Mouse (Mus musculus) hindbrain, embryonic 12.5 days (tissue): Measurements from ENCODE around the gene Pi4ka. TPM values are rescaled to one million over a fixed set of nuclear protein-coding genes. Genes with fewer than 3 reads are reported as not detected.
"Not testable (repeated sequence)": the region's sequence is repeated elsewhere in the genome, so short reads cannot be mapped to it uniquely, and the experiment has no call there.

Experiments
- ATAC-seq: fragments of 200-750 bp; cut with Nextera tagmentation; 2 replicates; pipeline ENCODE4 v1.8.0; 2017; ENCODE audit warnings: moderate TSS enrichment; ENCODE audit not compliant: low FRiP score
- H3K27ac ChIP-seq: fragments of 300-500 bp; sonication (generic); 2 replicates; pipeline ENCODE4 v1.5.1; 2016; ENCODE audit warnings: mild to moderate bottlenecking
- H3K27me3 ChIP-seq: fragments of 300-500 bp; sonication (generic); 2 replicates; pipeline ENCODE4 v1.6.1; 2016; ENCODE audit warnings: mild to moderate bottlenecking
- H3K36me3 ChIP-seq: fragments of 300-500 bp; sonication (generic); 2 replicates; pipeline ENCODE4 v1.6.1; 2016; ENCODE audit warnings: mild to moderate bottlenecking
- H3K4me1 ChIP-seq: fragments of 300-500 bp; sonication (generic); 2 replicates; pipeline ENCODE4 v1.6.1; 2016
- H3K4me2 ChIP-seq: fragments of 300-500 bp; sonication (generic); replicated peaks from 2 replicates; pipeline ENCODE4 v1.6.1; 2016; ENCODE audit warnings: mild to moderate bottlenecking
- H3K4me3 ChIP-seq: fragments of 300-500 bp; sonication (generic); 2 replicates; pipeline ENCODE4 v1.5.1; 2016; ENCODE audit warnings: mild to moderate bottlenecking
- H3K9ac ChIP-seq: fragments of 300-500 bp; sonication (generic); 2 replicates; pipeline ENCODE4 v1.6.1; 2016; ENCODE audit warnings: mild to moderate bottlenecking, moderate library complexity
- H3K9me3 ChIP-seq: fragments of 300-500 bp; sonication (generic); replicated peaks from 2 replicates; pipeline ENCODE4 v1.6.1; 2016; ENCODE audit warnings: mild to moderate bottlenecking
- WGBS: fragments of 180-500 bp; shearing (Covaris S2); methylation state at CpG from one replicate; pipeline ENCODE4 v1.1.7; 2016; 5-methylcytosine and 5-hydroxymethylcytosine counted together
- polyA plus RNA-seq: library from polyadenylated mRNA; unstranded; fragments of >200 nt; fragmentation: Nextera tagmentation; extraction: Ambion mirVana; gene quantifications from 2 replicates; pipeline ENCODE4 v1.2.1, GENCODE M21; 2016

The Pi4ka gene
- polyA plus RNA-seq, 1 experiment from 2014 or later, result 64.8 TPM

DNA sequence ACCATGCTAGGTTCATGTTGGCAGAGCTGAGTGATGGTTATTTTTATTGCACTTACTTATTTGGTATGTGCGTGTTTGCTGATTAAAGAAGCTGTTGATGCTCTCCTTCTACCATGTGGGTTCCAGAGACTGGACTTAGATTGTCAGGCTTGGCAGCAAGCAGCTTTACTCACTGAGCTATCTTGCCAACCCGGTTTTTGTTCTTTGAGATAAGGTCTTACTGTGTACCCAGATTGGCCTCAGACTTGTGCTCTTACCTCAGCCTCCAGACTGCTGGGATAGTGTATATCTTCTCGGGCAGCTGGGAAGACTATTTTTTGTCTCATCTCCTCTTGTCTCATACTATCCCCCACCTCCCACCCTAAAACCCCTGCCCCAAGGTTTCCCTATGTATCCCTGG lies 168.5 kb downstream of the Pi4ka start:
- peaks cover 50% of the 10 kb centered on the region for H3K4me1 ChIP-seq
- 86% methylated on average over 3 of the region's 3 CpGs for WGBS
- H3K9me3 ChIP-seq, result no peaks in the 10 kb centered on the region
- no peaks in the 10 kb centered on the region for H3K36me3 ChIP-seq
- no peak overlapping the region for H3K27ac ChIP-seq
- no peak overlapping the region for H3K4me2 ChIP-seq
- no peak for ATAC-seq
- H3K9ac ChIP-seq, result no peak overlapping the region
- H3K27me3 ChIP-seq, result no peaks in the 10 kb centered on the region
- H3K4me3 ChIP-seq, result no peak overlapping the region

DNA sequence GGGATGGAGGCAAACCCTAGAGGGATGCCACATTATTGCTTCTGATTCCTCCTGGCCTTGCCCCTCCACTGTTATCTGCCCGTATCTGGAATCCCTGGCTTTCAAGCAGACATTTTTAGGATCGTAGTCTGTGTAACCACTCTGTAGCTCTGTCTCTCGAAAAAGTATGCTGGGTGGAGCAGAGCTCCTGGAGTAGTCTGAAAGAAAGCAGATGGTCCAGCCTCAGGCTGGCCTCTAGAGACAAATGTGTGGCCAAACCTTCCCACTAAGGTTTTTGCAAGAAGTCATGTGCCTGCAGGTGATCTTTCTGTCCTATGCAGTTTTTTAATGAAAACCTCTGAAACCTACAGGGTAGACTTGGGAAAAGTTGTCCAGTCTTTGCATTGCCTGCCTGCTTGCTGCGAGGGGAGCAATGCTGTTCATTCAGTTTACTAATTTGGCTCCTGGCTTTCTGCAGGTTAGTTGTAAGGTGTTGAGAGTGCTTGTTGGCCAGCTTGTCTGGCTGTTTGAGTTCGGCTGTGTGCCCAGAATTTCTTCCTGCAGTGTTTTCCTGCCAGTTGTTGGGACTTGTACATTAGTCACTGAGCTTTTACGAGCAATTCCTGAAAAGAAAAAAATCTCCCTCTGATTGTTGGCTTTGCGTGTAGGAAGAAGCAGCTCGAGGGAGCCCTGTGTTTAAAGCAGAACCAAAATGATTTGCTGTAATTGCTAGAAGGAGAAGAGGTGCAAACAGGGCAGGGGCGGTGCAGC lies 171.0 kb downstream of the Pi4ka start:
- no peak overlapping the region for H3K27ac ChIP-seq
- WGBS, result 61% methylated on average over 9 of the region's 9 CpGs

DNA sequence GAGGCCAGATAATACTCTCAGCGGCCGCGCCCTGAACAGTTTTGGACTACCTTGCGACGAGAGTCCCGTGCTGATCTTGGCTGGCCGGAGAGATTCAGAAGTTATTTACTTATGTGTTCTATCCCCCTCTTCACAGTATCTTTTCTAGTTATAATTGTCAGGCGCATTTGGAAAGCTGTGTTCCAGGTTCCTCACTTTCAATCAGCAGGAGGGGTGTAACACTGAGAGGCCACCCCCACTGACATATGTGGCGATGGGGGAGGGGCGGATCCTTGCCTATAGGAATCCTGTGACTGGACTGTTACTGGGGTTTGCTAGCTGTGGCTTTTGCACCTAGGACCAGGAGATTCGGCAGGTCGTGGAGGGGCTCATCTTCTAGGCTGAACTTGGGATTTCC lies 171.6 kb downstream of the Pi4ka start:
- 2% methylated on average over 12 of the region's 12 CpGs for WGBS
- ATAC-seq, result no peak
- H3K9ac ChIP-seq, result peak overlapping the region; percentile 92

More for the DNA sequence above, 171.0 kb downstream of the Pi4ka start:
- Histone ChIP-seq H3K9me3 (0 out of 2 replicates have a peak, but pooled peaks cover under 1% of the 10 kb centered on the region), H3K4me1 (peaks cover 51% of the 10 kb centered on the region), H3K36me3 (no peaks in the 10 kb centered on the region), H3K4me3 (peak overlapping the region; percentile 62), H3K27me3 (no peaks in the 10 kb centered on the region), H3K4me2 (peak overlapping the region; percentile 76), H3K9ac (peak overlapping the region; percentile 92)
- ATAC-seq, result no peak

GRCm38 (mm10) chr16:17233702-17234498 lies 172.2 kb downstream of the Pi4ka start:
- under 1% methylated on average over 59 of the region's 62 CpGs for WGBS
- Histone ChIP-seq H3K9me3 (peaks cover 6% of the 10 kb centered on the region; the same call in 1 of the 2 replicates), H3K4me3 (peak overlapping the region; percentile 62), H3K4me2 (peak overlapping the region; percentile 76), H3K27ac (peak overlapping the region; percentile 95), H3K36me3 (no peaks in the 10 kb centered on the region), H3K27me3 (no peaks in the 10 kb centered on the region), H3K4me1 (peaks cover 41% of the 10 kb centered on the region), H3K9ac (peak overlapping the region; percentile 92)
- peak; percentile 78 for ATAC-seq

More for the DNA sequence above, 171.6 kb downstream of the Pi4ka start:
- Histone ChIP-seq H3K9me3 (peaks cover 6% of the 10 kb centered on the region; the same call in 1 of the 2 replicates), H3K27me3 (no peaks in the 10 kb centered on the region), H3K4me2 (peak overlapping the region; percentile 76), H3K4me1 (peaks cover 46% of the 10 kb centered on the region), H3K27ac (peak overlapping the region; percentile 95), H3K36me3 (no peaks in the 10 kb centered on the region), H3K4me3 (peak overlapping the region; percentile 62)

- peak within 1 kb of the TSS; percentile 62 for H3K4me3 ChIP-seq
- no peaks in the 10 kb centered on the region for H3K36me3 ChIP-seq
- peaks cover 6% of the 10 kb centered on the region; the same call in 1 of the 2 replicates for H3K9me3 ChIP-seq
- ATAC-seq, result peak; percentile 96
- H3K9ac ChIP-seq, result peak within 1 kb of the TSS; percentile 92
- peak within 1 kb of the TSS; percentile 76 for H3K4me2 ChIP-seq
- under 1% methylated on average over 59 of the region's 59 CpGs for WGBS
- H3K4me1 ChIP-seq, result peaks cover 32% of the 10 kb centered on the region
- H3K27me3 ChIP-seq, result no peaks in the 10 kb centered on the region
- H3K27ac ChIP-seq, result peak within 1 kb of the TSS; percentile 95
Measured at GRCm38 (mm10) chr16:17232794-17233701, 173.1 kb downstream of the Pi4ka start, which contains the start of gene Hic2. TSS of gene Hic2 (plus strand) at chr16:17233572.

- H3K9me3 ChIP-seq, H3K27ac ChIP-seq, H3K9ac ChIP-seq, ATAC-seq, H3K4me3 ChIP-seq, H3K36me3 ChIP-seq, H3K27me3 ChIP-seq, H3K4me2 ChIP-seq: not testable (repeated sequence)
- 93% methylated on average over 2 of the region's 2 CpGs for WGBS
- peaks cover 27% of the 10 kb centered on the region for H3K4me1 ChIP-seq
Measured at GRCm38 (mm10) chr16:17231523-17231922, 174.6 kb downstream of the Pi4ka start.

Other genes with a start within 250 kb of the Pi4ka start
- gene Ube2l3, start 203.7 kb downstream of the Pi4ka start, polyA plus RNA-seq, result 346 and 373 TPM in 2 replicates
- 1.3 and 2.0 TPM in 2 replicates for gene Rimbp3, start 197.7 kb downstream of the Pi4ka start, polyA plus RNA-seq
- gene Hic2, start 172.7 kb downstream of the Pi4ka start, polyA plus RNA-seq, result 12.3 and 13.8 TPM in 2 replicates
- 19.6 and 23.0 TPM in 2 replicates for gene Tmem191c, start 130.2 kb downstream of the Pi4ka start, polyA plus RNA-seq
- 0.33 and 0.43 TPM in 2 replicates for gene Serpind1, start 74.9 kb downstream of the Pi4ka start, polyA plus RNA-seq
- gene Snap29, start 328 bp downstream of the Pi4ka start, polyA plus RNA-seq, result 19.8 and 20.4 TPM in 2 replicates
- 87.1 and 98.9 TPM in 2 replicates for gene Crkl, start 45.7 kb upstream of the Pi4ka start, polyA plus RNA-seq
- gene Aifm3, start 83.3 kb upstream of the Pi4ka start, polyA plus RNA-seq, result 3.0 and 4.5 TPM in 2 replicates
- 113 and 121 TPM in 2 replicates for gene Lztr1, start 102.4 kb upstream of the Pi4ka start, polyA plus RNA-seq
- 57.7 and 66.5 TPM in 2 replicates for gene Thap7, start 124.8 kb upstream of the Pi4ka start, polyA plus RNA-seq
- gene Lrrc74b, start 154.9 kb upstream of the Pi4ka start, polyA plus RNA-seq, result 1.1 and 1.3 TPM in 2 replicates
- gene P2rx6, start 155.6 kb upstream of the Pi4ka start, polyA plus RNA-seq, result 1.8 and 2.2 TPM in 2 replicates
- gene Slc7a4, start 176.9 kb upstream of the Pi4ka start, polyA plus RNA-seq, result 6.8 and 7.8 TPM in 2 replicates
- 35.1 and 37.0 TPM in 2 replicates for gene Smpd4, start 213.0 kb upstream of the Pi4ka start, polyA plus RNA-seq
- gene Ccdc74a, start 240.2 kb upstream of the Pi4ka start, polyA plus RNA-seq, result 8.1 and 9.6 TPM in 2 replicates